Mouse (Mus musculus): ENCODE data around the gene Gdi2.

DNA sequence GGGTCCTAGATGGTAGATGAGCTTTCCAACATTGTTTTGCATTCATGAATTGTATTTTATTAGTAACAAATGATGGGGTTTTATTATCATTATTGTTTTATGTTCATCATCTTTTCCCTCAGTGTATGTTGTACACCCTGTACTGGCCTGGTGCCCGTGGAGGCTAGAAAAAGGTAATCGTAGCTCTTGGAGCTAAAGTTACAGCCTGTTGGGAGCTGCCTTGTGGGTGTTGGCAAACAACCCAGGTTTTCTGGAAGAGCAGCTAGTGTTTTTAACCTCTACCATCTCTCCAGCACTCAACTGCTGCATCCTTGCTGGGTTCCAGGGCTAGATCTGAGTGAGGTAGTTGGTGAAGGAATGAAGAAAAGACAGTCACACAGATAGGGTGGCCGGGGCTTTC, 9.5 kb downstream of the Gdi2 start:
- no peak for TF ChIP-seq EP300 (IDR thresholded peaks at IDR 0.05)
- TF ChIP-seq CTCF (IDR thresholded peaks at IDR 0.05) = no peak

Data from lung, postnatal 0 days (tissue).